Mouse (Mus musculus): Measurements from ENCODE around the gene H2afb1.
"Not testable (repeated sequence)": the region's sequence is repeated elsewhere in the genome, so short reads cannot be mapped to it uniquely, and the experiment has no call there.

The H2afb1 gene

GRCm38 (mm10) chrX:117014457-117014856 is at the start of gene H2afb1:
H2afb1 (plus strand) TSS chrX:117014757.
- DNase-seq = not testable (repeated sequence)

- no peak for DNase-seq
Observed at GRCm38 (mm10) chrX:117036085-117036484, 21.5 kb downstream of the H2afb1 start.
